Mouse (Mus musculus) liver, adult 2 months (tissue): ENCODE data around the gene Polr2i. TPM values are rescaled to one million over a fixed set of nuclear protein-coding genes. Genes with fewer than 3 reads are reported as not detected.

Experiments
- DNase-seq: peaks from one replicate; pipeline ENCODE4 v3.0.0-alpha.2; 2011; ENCODE audit warnings: low read depth, low spot score; ENCODE audit errors: extremely low read depth
- H3K27ac ChIP-seq: fragments of 200-500 bp; replicated peaks from 2 replicates; pipeline ENCODE4 v1.5.1; 2012; ENCODE audit warnings: low read depth, mild to moderate bottlenecking, control low read depth, inconsistent platforms, low read length; ENCODE audit not compliant: insufficient read depth
- H3K27me3 ChIP-seq: fragments of 200-500 bp; 2 replicates; pipeline ENCODE4 v1.6.1; 2012; ENCODE audit warnings: mild to moderate bottlenecking, moderate library complexity, low read length, inconsistent platforms; ENCODE audit not compliant: control insufficient read depth, insufficient read depth
- H3K36me3 ChIP-seq: fragments of 200-500 bp; 2 replicates; pipeline ENCODE4 v1.6.1; 2012; ENCODE audit warnings: low read length, inconsistent platforms; ENCODE audit not compliant: control insufficient read depth, insufficient read depth
- H3K4me1 ChIP-seq: fragments of 200-500 bp; 2 replicates; pipeline ENCODE4 v1.6.1; 2011; ENCODE audit warnings: low read length; ENCODE audit not compliant: control insufficient read depth, insufficient read depth
- H3K4me3 ChIP-seq: fragments of 200-500 bp; 2 replicates; pipeline ENCODE4 v1.5.1; 2011; ENCODE audit warnings: low read depth, mild to moderate bottlenecking, control low read depth, low read length, moderate library complexity; ENCODE audit not compliant: insufficient read depth
- H3K79me2 ChIP-seq: fragments of 200-500 bp; 2 replicates; pipeline ENCODE4 v1.6.1; 2012; ENCODE audit warnings: inconsistent platforms, mild to moderate bottlenecking, low read length, moderate library complexity; ENCODE audit not compliant: control insufficient read depth, insufficient read depth
- H3K9ac ChIP-seq: fragments of 200-500 bp; 2 replicates; pipeline ENCODE4 v1.6.1; 2012; ENCODE audit warnings: low read depth, mild to moderate bottlenecking, control low read depth, inconsistent platforms, low read length
- CTCF ChIP-seq: fragments of 200-500 bp; IDR thresholded peaks from 2 replicates; pipeline ENCODE4 v1.5.1; 2011; ENCODE audit warnings: low read depth, low read length, control low read depth
- POLR2A ChIP-seq: fragments of 200-500 bp; IDR thresholded peaks from 2 replicates; pipeline ENCODE4 v1.6.1; 2011; ENCODE audit warnings: low read length, control low read depth; ENCODE audit not compliant: insufficient read depth; ENCODE audit errors: extremely low read depth
- WGBS: fragments of 180-500 bp; shearing (Covaris S2); methylation state at CpG from one replicate; pipeline ENCODE4 v1.1.7; 2018; 5-methylcytosine and 5-hydroxymethylcytosine counted together
- polyA plus RNA-seq: library from polyadenylated mRNA; depleted of rRNA; stranded (reverse); fragments of >200 nt; gene quantifications from 2 replicates; pipeline ENCODE4 v1.2.3, GENCODE M21; 2012
- total RNA-seq: library from RNA; depleted of rRNA; stranded (reverse); fragments of >200 nt; gene quantifications from 2 replicates; pipeline ENCODE4 v1.2.3, GENCODE M21; 2014

Polr2i gene
- total and polyA plus RNA-seq, 2 experiments, result 57.1 to 109 TPM

- no peak for DNase-seq
- no peaks in the 10 kb centered on the region for H3K79me2 ChIP-seq
- no peak overlapping the region for H3K9ac ChIP-seq
- H3K27me3 ChIP-seq, result no peaks in the 10 kb centered on the region
- TF ChIP-seq POLR2A, result no peak
- TF ChIP-seq CTCF, result no peak
- H3K36me3 ChIP-seq, result peaks cover 2% of the 10 kb centered on the region; the same call in 1 of the 2 replicates
- 80% methylated on average over 6 of the region's 6 CpGs for WGBS
- H3K4me3 ChIP-seq, result no peak overlapping the region
- H3K4me1 ChIP-seq, result no peaks in the 10 kb centered on the region
- H3K27ac ChIP-seq, result no peak overlapping the region
These were observed 42.6 kb downstream of the Polr2i start for GRCm38 (mm10) chr7:30274383-30274782.

- no peak overlapping the region for H3K27ac ChIP-seq
- 6% methylated on average over 2 of the region's 2 CpGs for WGBS
- H3K4me3 ChIP-seq, result no peak overlapping the region
- TF ChIP-seq POLR2A, result no peak
- no peak for TF ChIP-seq CTCF
- no peak overlapping the region for H3K9ac ChIP-seq
- H3K36me3 ChIP-seq, result no peaks in the 10 kb centered on the region
- H3K27me3 ChIP-seq, result no peaks in the 10 kb centered on the region
- no peaks in the 10 kb centered on the region for H3K79me2 ChIP-seq
- peak; percentile 78 for DNase-seq
- H3K4me1 ChIP-seq, result no peaks in the 10 kb centered on the region
These were observed 47.2 kb downstream of the Polr2i start for GRCm38 (mm10) chr7:30278911-30279310.

GRCm38 (mm10) chr7:30279536-30279935 lies 47.8 kb downstream of the Polr2i start:
- H3K36me3 ChIP-seq, result no peaks in the 10 kb centered on the region
- H3K9ac ChIP-seq, result no peak overlapping the region
- under 1% methylated on average over 6 of the region's 6 CpGs for WGBS
- H3K4me3 ChIP-seq, result peak overlapping the region; percentile 63; the same call in 1 of the 2 replicates
- no peak overlapping the region for H3K27ac ChIP-seq
- no peak for DNase-seq
- TF ChIP-seq CTCF (no peak), POLR2A (no peak)
- no peaks in the 10 kb centered on the region for H3K4me1 ChIP-seq
- H3K27me3 ChIP-seq, result no peaks in the 10 kb centered on the region
- H3K79me2 ChIP-seq, result no peaks in the 10 kb centered on the region

- Histone ChIP-seq H3K27ac (peak within 1 kb of the TSS; percentile 89), H3K9ac (peak within 1 kb of the TSS; percentile 41), H3K4me1 (no peaks in the 10 kb centered on the region), H3K27me3 (no peaks in the 10 kb centered on the region), H3K36me3 (no peaks in the 10 kb centered on the region), H3K4me3 (peak within 1 kb of the TSS; percentile 63), H3K79me2 (no peaks in the 10 kb centered on the region)
- under 1% methylated on average over 49 of the region's 49 CpGs for WGBS
- TF ChIP-seq CTCF (no peak), POLR2A (no peak)
- DNase-seq, result peak; percentile 83
These were observed 48.4 kb downstream of the Polr2i start, which contains the start of the genes Thap8 and Wdr62 for GRCm38 (mm10) chr7:30279951-30280669. Gene Thap8 (plus strand): TSS chr7:30280094. Gene Wdr62 (minus strand): TSS chr7:30280419.

GRCm38 (mm10) chr7:30280670-30281138 lies 49.0 kb downstream of the Polr2i start:
- TF ChIP-seq CTCF (no peak), POLR2A (no peak)
- Histone ChIP-seq H3K4me1 (no peaks in the 10 kb centered on the region), H3K27me3 (no peaks in the 10 kb centered on the region), H3K79me2 (no peaks in the 10 kb centered on the region), H3K4me3 (peak overlapping the region; percentile 39), H3K27ac (peak overlapping the region; percentile 89), H3K9ac (peak overlapping the region; percentile 32), H3K36me3 (no peaks in the 10 kb centered on the region)
- peak; percentile 71 for DNase-seq
- under 1% methylated on average over 20 of the region's 20 CpGs for WGBS

- H3K27me3 ChIP-seq, result no peaks in the 10 kb centered on the region
- no peak for DNase-seq
- H3K4me1 ChIP-seq, result no peaks in the 10 kb centered on the region
- no peaks in the 10 kb centered on the region for H3K36me3 ChIP-seq
- H3K9ac ChIP-seq, result no peak overlapping the region
- 80% methylated on average over 4 of the region's 4 CpGs for WGBS
- H3K79me2 ChIP-seq, result no peaks in the 10 kb centered on the region
- no peak overlapping the region for H3K27ac ChIP-seq
- H3K4me3 ChIP-seq, result no peak overlapping the region
- TF ChIP-seq CTCF, result no peak
- no peak for TF ChIP-seq POLR2A
These were observed 49.8 kb downstream of the Polr2i start for GRCm38 (mm10) chr7:30281522-30281921.
